Mouse (Mus musculus) myocyte (in vitro differentiated cells): Measurements from ENCODE around the gene Gm42674.

ENCODE experiments used
- CEBPB ChIP-seq: IDR thresholded peaks from 2 replicates; pipeline ENCODE4 v1.6.1; 2011; ENCODE audit warnings: mild to moderate bottlenecking, moderate library complexity; ENCODE audit not compliant: poor library complexity, insufficient read depth, severe bottlenecking
- E2F4 ChIP-seq: IDR thresholded peaks from one replicate; pipeline ENCODE4 v1.6.1; 2011; ENCODE audit warnings: mild to moderate bottlenecking, control low read depth, moderate library complexity; ENCODE audit not compliant: insufficient read depth
- MAX ChIP-seq: IDR thresholded peaks from one replicate; pipeline ENCODE4 v1.6.1; 2011; ENCODE audit warnings: low read depth, mild to moderate bottlenecking, control low read depth
- MYOD1 ChIP-seq, 3 experiments: IDR thresholded peaks; one replicate each; pipeline ENCODE4 v1.6.1; 2011; ENCODE audit warnings: control low read depth in 2 of 3, low read depth in 2 of 3, mild to moderate bottlenecking in 2 of 3, moderate library complexity in 1 of 3; ENCODE audit not compliant: insufficient read length in 2 of 3, control insufficient read depth in 1 of 3
- MYOG ChIP-seq, 3 experiments: IDR thresholded peaks; one replicate each; pipeline ENCODE4 v1.6.1; 2011; ENCODE audit warnings: control low read depth in 2 of 3, low read depth in 2 of 3, mild to moderate bottlenecking in 2 of 3; ENCODE audit not compliant: insufficient read length in 2 of 3, control insufficient read depth in 1 of 3, insufficient read depth in 1 of 3
- POLR2A ChIP-seq: IDR thresholded peaks from one replicate; pipeline ENCODE4 v1.6.1; 2011; ENCODE audit warnings: low read depth, mild to moderate bottlenecking, control low read depth, moderate library complexity; ENCODE audit not compliant: insufficient read length
- POLR2AphosphoS2 ChIP-seq: IDR thresholded peaks from one replicate; pipeline ENCODE4 v1.6.1; 2011; ENCODE audit warnings: low read depth, control low read depth; ENCODE audit not compliant: insufficient read length
- REST ChIP-seq: IDR thresholded peaks from one replicate; pipeline ENCODE4 v1.6.1; 2011; ENCODE audit warnings: mild to moderate bottlenecking, control low read depth, moderate library complexity; ENCODE audit not compliant: insufficient read depth, insufficient read length
- SRF ChIP-seq: IDR thresholded peaks from one replicate; pipeline ENCODE4 v1.6.1; 2011; ENCODE audit warnings: low read depth; ENCODE audit not compliant: control insufficient read depth, insufficient read length
- TCF12 ChIP-seq: IDR thresholded peaks from one replicate; pipeline ENCODE4 v1.6.1; 2011; ENCODE audit warnings: mild to moderate bottlenecking, control low read depth; ENCODE audit not compliant: poor library complexity, insufficient read depth, severe bottlenecking
- USF1 ChIP-seq: IDR thresholded peaks from one replicate; pipeline ENCODE4 v1.6.1; 2011; ENCODE audit warnings: low read depth, mild to moderate bottlenecking, control low read depth, moderate library complexity

- TF ChIP-seq E2F4, result no peak
- TF ChIP-seq MYOG (IDR thresholded peaks at IDR 0.05; ENCODE audit: control insufficient read depth in 1 of 3, insufficient read depth in 1 of 3, insufficient read length in 2 of 3, low read depth in 2 of 3), result no peak
- no peak for TF ChIP-seq POLR2A
- TF ChIP-seq TCF12, result no peak
- no peak for TF ChIP-seq USF1
- no peak for TF ChIP-seq SRF
- no peak for TF ChIP-seq MAX
- no peak for TF ChIP-seq POLR2AphosphoS2
- TF ChIP-seq CEBPB, result no peak
- TF ChIP-seq MYOD1 (IDR thresholded peaks at IDR 0.05; ENCODE audit: control insufficient read depth in 1 of 3, insufficient read length in 2 of 3, low read depth in 2 of 3), result no peak
- TF ChIP-seq REST, result no peak
Measured at GRCm38 (mm10) chr3:90574691-90575090, 27.0 kb upstream of the Gm42674 start.
